Mouse (Mus musculus): ENCODE measurements around the gene Chrna7. TPM values are rescaled to one million over a fixed set of nuclear protein-coding genes. Genes with fewer than 3 reads are reported as not detected.

The Chrna7 gene
- total RNA-seq (2015) (not detected in 2 replicates), total RNA-seq (2017) (not detected in 2 replicates)

- no peak for ATAC-seq (ENCODE audit: poor library complexity, severe bottlenecking)
Observed at GRCm38 (mm10) chr7:63212084-63212723, at the start of gene Chrna7. Chrna7 (minus strand) TSS chr7:63212569.

GRCm38 (mm10) chr7:63249404-63249803 is 37.0 kb upstream of the Chrna7 start:
- ATAC-seq (ENCODE audit: poor library complexity, severe bottlenecking) = no peak

- no peak for ATAC-seq (ENCODE audit: poor library complexity, severe bottlenecking)
Observed at GRCm38 (mm10) chr7:63237852-63238516, 25.6 kb upstream of the Chrna7 start.

- no peak for ATAC-seq (ENCODE audit: poor library complexity, severe bottlenecking)
Observed at GRCm38 (mm10) chr7:63225066-63225780, 12.9 kb upstream of the Chrna7 start.

GRCm38 (mm10) chr7:63211641-63212083 is 707 bp downstream of the Chrna7 start:
- no peak for ATAC-seq (ENCODE audit: poor library complexity, severe bottlenecking)

- no peak for ATAC-seq (ENCODE audit: poor library complexity, severe bottlenecking)
Observed at GRCm38 (mm10) chr7:63209501-63209900, 2.9 kb downstream of the Chrna7 start.

- ATAC-seq (ENCODE audit: poor library complexity, severe bottlenecking) = no peak
Observed at GRCm38 (mm10) chr7:63207137-63207536, 5.2 kb downstream of the Chrna7 start.

- ATAC-seq (ENCODE audit: poor library complexity, severe bottlenecking) = no peak
Observed at GRCm38 (mm10) chr7:63195560-63195959, 16.8 kb downstream of the Chrna7 start.

GRCm38 (mm10) chr7:63189647-63190534 is 22.5 kb downstream of the Chrna7 start:
- no peak for ATAC-seq (ENCODE audit: poor library complexity, severe bottlenecking)

GRCm38 (mm10) chr7:63170063-63170787 is 42.1 kb downstream of the Chrna7 start:
- ATAC-seq (ENCODE audit: poor library complexity, severe bottlenecking) = no peak

GRCm38 (mm10) chr7:63164617-63165016 is 47.8 kb downstream of the Chrna7 start:
- no peak for ATAC-seq (ENCODE audit: poor library complexity, severe bottlenecking)

GRCm38 (mm10) chr7:63162272-63162864 is 50.0 kb downstream of the Chrna7 start:
- no peak for ATAC-seq (ENCODE audit: poor library complexity, severe bottlenecking)

GRCm38 (mm10) chr7:63153239-63153638 is 59.1 kb downstream of the Chrna7 start:
- ATAC-seq (ENCODE audit: poor library complexity, severe bottlenecking) = no peak

GRCm38 (mm10) chr7:63148740-63149139 is 63.6 kb downstream of the Chrna7 start:
- ATAC-seq (ENCODE audit: poor library complexity, severe bottlenecking) = no peak

GRCm38 (mm10) chr7:63148321-63148720 is 64.0 kb downstream of the Chrna7 start:
- ATAC-seq (ENCODE audit: poor library complexity, severe bottlenecking) = no peak

GRCm38 (mm10) chr7:63122547-63122946 is 89.8 kb downstream of the Chrna7 start:
- no peak for ATAC-seq (ENCODE audit: poor library complexity, severe bottlenecking)

- no peak for ATAC-seq (ENCODE audit: poor library complexity, severe bottlenecking)
Observed at GRCm38 (mm10) chr7:63113671-63114070, 98.7 kb downstream of the Chrna7 start.

- no peak for ATAC-seq (ENCODE audit: poor library complexity, severe bottlenecking)
Observed at GRCm38 (mm10) chr7:63113252-63113651, 99.1 kb downstream of the Chrna7 start.

- no peak for ATAC-seq (ENCODE audit: poor library complexity, severe bottlenecking)
Observed at GRCm38 (mm10) chr7:63109348-63109747, 103.0 kb downstream of the Chrna7 start.

- no peak for ATAC-seq (ENCODE audit: poor library complexity, severe bottlenecking)
Observed at GRCm38 (mm10) chr7:63085954-63086353, 126.4 kb downstream of the Chrna7 start.

Measured in megakaryocyte, adult 5-6 weeks (primary cell).